Mouse (Mus musculus) embryonic facial prominence, embryonic 11.5 days (tissue): ENCODE results near the gene Fbf1. TPM values are rescaled to one million over a fixed set of nuclear protein-coding genes. Genes with fewer than 3 reads are reported as not detected.

Source experiments
- ATAC-seq: fragments of 200-750 bp; cut with Nextera tagmentation; replicated peaks from 2 replicates; pipeline ENCODE4 v1.8.0; 2017; ENCODE audit warnings: low read depth; ENCODE audit not compliant: insufficient number of reproducible peaks, low FRiP score, low TSS enrichment
- DNase-seq: peaks from one replicate; pipeline ENCODE4 v3.0.0-alpha.2; 2015; ENCODE audit warnings: low spot score
- H3K27ac ChIP-seq: fragments of 300-500 bp; sonication (generic); replicated peaks from 2 replicates; pipeline ENCODE4 v1.5.1; 2014; ENCODE audit warnings: mild to moderate bottlenecking, low read depth, low read length, control low read depth
- H3K27me3 ChIP-seq: fragments of 300-500 bp; sonication (generic); 2 replicates; pipeline ENCODE4 v1.6.1; 2014; ENCODE audit warnings: mild to moderate bottlenecking, low read length, moderate library complexity, mixed read lengths; ENCODE audit not compliant: control insufficient read depth, insufficient read depth
- H3K36me3 ChIP-seq: fragments of 300-500 bp; sonication (generic); replicated peaks from 2 replicates; pipeline ENCODE4 v1.6.1; 2014; ENCODE audit warnings: low read depth, mild to moderate bottlenecking, low read length, moderate library complexity, mixed read lengths; ENCODE audit not compliant: control insufficient read depth, insufficient read depth
- H3K4me1 ChIP-seq: fragments of 300-500 bp; sonication (generic); 2 replicates; pipeline ENCODE4 v1.6.1; 2014; ENCODE audit warnings: low read length, mixed read lengths; ENCODE audit not compliant: control insufficient read depth, insufficient read depth
- H3K4me2 ChIP-seq: fragments of 300-500 bp; sonication (generic); 2 replicates; pipeline ENCODE4 v1.6.1; 2014; ENCODE audit warnings: low read depth, mild to moderate bottlenecking, control low read depth, low read length, moderate library complexity
- H3K4me3 ChIP-seq: fragments of 300-500 bp; sonication (generic); 2 replicates; pipeline ENCODE4 v1.5.1; 2014; ENCODE audit warnings: low read depth, low read length, control low read depth
- H3K9ac ChIP-seq: fragments of 300-500 bp; sonication (generic); replicated peaks from 2 replicates; pipeline ENCODE4 v1.6.1; 2014; ENCODE audit warnings: mild to moderate bottlenecking, control low read depth, low read length
- H3K9me3 ChIP-seq: fragments of 300-500 bp; sonication (generic); replicated peaks from 2 replicates; pipeline ENCODE4 v1.6.1; 2016; ENCODE audit warnings: mild to moderate bottlenecking, low read length, inconsistent platforms, mixed read lengths; ENCODE audit not compliant: control insufficient read depth
- WGBS: fragments of 180-500 bp; shearing (Covaris S2); extraction: QIAGEN DNeasy Blood & Tissue Kit; methylation state at CpG from one replicate; pipeline ENCODE4 v1.1.7; 2014; 5-methylcytosine and 5-hydroxymethylcytosine counted together
- polyA plus RNA-seq: library from polyadenylated mRNA; unstranded; fragments of >200 nt; fragmentation: Nextera tagmentation; extraction: Ambion mirVana; gene quantifications from 2 replicates; pipeline ENCODE4 v1.2.1, GENCODE M21; 2014

The Fbf1 gene
- polyA plus RNA-seq, 1 experiment from 2014 or later: 20.3 TPM

GRCm38 (mm10) chr11:116196336-116196735 lies 28.4 kb upstream of the Fbf1 start:
- no peaks in the 10 kb centered on the region for H3K36me3 ChIP-seq
- 93% methylated on average over 3 of the region's 3 CpGs for WGBS
- ATAC-seq (no peak), DNase-seq (no peak)
- no peak overlapping the region for H3K27ac ChIP-seq
- H3K9me3 ChIP-seq: no peaks in the 10 kb centered on the region
- no peak overlapping the region for H3K9ac ChIP-seq
- no peaks in the 10 kb centered on the region for H3K27me3 ChIP-seq
- H3K4me2 ChIP-seq: no peak overlapping the region
- no peaks in the 10 kb centered on the region for H3K4me1 ChIP-seq
- no peak overlapping the region for H3K4me3 ChIP-seq

GRCm38 (mm10) chr11:116195252-116195651 lies 27.3 kb upstream of the Fbf1 start:
- Histone ChIP-seq H3K9me3 (no peaks in the 10 kb centered on the region), H3K27ac (no peak overlapping the region), H3K9ac (no peak overlapping the region), H3K27me3 (no peaks in the 10 kb centered on the region), H3K4me2 (no peak overlapping the region), H3K36me3 (no peaks in the 10 kb centered on the region), H3K4me3 (no peak overlapping the region), H3K4me1 (no peaks in the 10 kb centered on the region)
- ATAC-seq: no peak
- 75% methylated on average over 5 of the region's 5 CpGs for WGBS
- no peak for DNase-seq

- 93% methylated on average over 8 of the region's 8 CpGs for WGBS
- H3K9ac ChIP-seq: no peak overlapping the region; the same call in 1 of the 2 replicates
- no peak overlapping the region for H3K27ac ChIP-seq
- ATAC-seq (no peak), DNase-seq (no peak)
- no peaks in the 10 kb centered on the region for H3K27me3 ChIP-seq
- no peaks in the 10 kb centered on the region for H3K36me3 ChIP-seq
- no peaks in the 10 kb centered on the region for H3K4me1 ChIP-seq
- no peak overlapping the region for H3K4me2 ChIP-seq
- H3K4me3 ChIP-seq: no peak overlapping the region
- H3K9me3 ChIP-seq: no peaks in the 10 kb centered on the region
These were observed 26.7 kb upstream of the Fbf1 start for GRCm38 (mm10) chr11:116194619-116195018.

GRCm38 (mm10) chr11:116187226-116187930 lies 19.4 kb upstream of the Fbf1 start:
- Histone ChIP-seq H3K27ac (no peak overlapping the region), H3K9ac (no peak overlapping the region)
- DNase-seq: no peak

GRCm38 (mm10) chr11:116186360-116186759 lies 18.4 kb upstream of the Fbf1 start:
- 74% methylated on average over 11 of the region's 11 CpGs for WGBS
- Histone ChIP-seq H3K4me1 (no peaks in the 10 kb centered on the region), H3K36me3 (no peaks in the 10 kb centered on the region; the same call in 1 of the 2 replicates), H3K4me2 (no peak overlapping the region), H3K27ac (peak overlapping the region; percentile 67; the same call in 1 of the 2 replicates), H3K9ac (no peak overlapping the region), H3K9me3 (no peaks in the 10 kb centered on the region), H3K4me3 (no peak overlapping the region), H3K27me3 (no peaks in the 10 kb centered on the region)
- peak; percentile 48 for DNase-seq
- ATAC-seq: no peak; the same call in 1 of the 2 replicates

More at GRCm38 (mm10) chr11:116187226-116187930, 19.4 kb upstream of the Fbf1 start:
- 50% methylated on average over 11 of the region's 11 CpGs for WGBS
- Histone ChIP-seq H3K4me2 (no peak overlapping the region), H3K4me1 (no peaks in the 10 kb centered on the region), H3K4me3 (no peak overlapping the region), H3K36me3 (no peaks in the 10 kb centered on the region; the same call in 1 of the 2 replicates), H3K9me3 (no peaks in the 10 kb centered on the region), H3K27me3 (no peaks in the 10 kb centered on the region)
- ATAC-seq: no peak

- H3K36me3 ChIP-seq: no peaks in the 10 kb centered on the region; the same call in 1 of the 2 replicates
- no peak overlapping the region for H3K9ac ChIP-seq
- H3K4me1 ChIP-seq: no peaks in the 10 kb centered on the region
- no peak for DNase-seq
- no peak overlapping the region for H3K4me2 ChIP-seq
- H3K4me3 ChIP-seq: no peak overlapping the region
- H3K27ac ChIP-seq: peak overlapping the region; percentile 67; the same call in 1 of the 2 replicates
- H3K9me3 ChIP-seq: no peaks in the 10 kb centered on the region
- no peaks in the 10 kb centered on the region for H3K27me3 ChIP-seq
- no peak for ATAC-seq
- WGBS: 83% methylated on average over 3 of the region's 3 CpGs
These were observed 17.9 kb upstream of the Fbf1 start for GRCm38 (mm10) chr11:116185836-116186235.

- Histone ChIP-seq H3K27me3 (no peaks in the 10 kb centered on the region), H3K4me1 (no peaks in the 10 kb centered on the region), H3K27ac (no peak overlapping the region), H3K9ac (no peak overlapping the region), H3K4me2 (no peak overlapping the region), H3K36me3 (no peaks in the 10 kb centered on the region; the same call in none of the 2 replicates), H3K9me3 (no peaks in the 10 kb centered on the region), H3K4me3 (no peak overlapping the region)
- no peak for DNase-seq
- no peak for ATAC-seq
- 90% methylated on average over 20 of the region's 20 CpGs for WGBS
These were observed 10.6 kb upstream of the Fbf1 start for GRCm38 (mm10) chr11:116178411-116179121.

GRCm38 (mm10) chr11:116176010-116176409 lies 8.0 kb upstream of the Fbf1 start:
- no peaks in the 10 kb centered on the region; the same call in none of the 2 replicates for H3K36me3 ChIP-seq
- WGBS: 87% methylated on average over 7 of the region's 7 CpGs
- no peak overlapping the region for H3K4me2 ChIP-seq
- H3K27ac ChIP-seq: no peak overlapping the region
- no peaks in the 10 kb centered on the region for H3K9me3 ChIP-seq
- no peak overlapping the region for H3K4me3 ChIP-seq
- ATAC-seq: no peak
- no peaks in the 10 kb centered on the region for H3K4me1 ChIP-seq
- no peak overlapping the region for H3K9ac ChIP-seq
- H3K27me3 ChIP-seq: no peaks in the 10 kb centered on the region
- no peak for DNase-seq
